Mouse (Mus musculus): Measurements from ENCODE around the gene Ntn1. TPM values are rescaled to one million over a fixed set of nuclear protein-coding genes. Genes with fewer than 3 reads are reported as not detected.

Ntn1 gene
- total RNA-seq, 2 experiments from 2014 or later: 3.6 to 4.1 TPM

Small RNA genes within 50 kb of the gene (microRNA-seq; reads per million reads assigned to microRNA genes)
- 0 reads per million in 2 experiments for gene Mir6406

Other genes starting within 250 kb of the Ntn1 start
- under 1 TPM; 0.56 to 0.57 TPM for gene Pik3r5, start 31.3 kb upstream of the Ntn1 start, total RNA-seq (2021)
- gene Pik3r6, start 102.2 kb upstream of the Ntn1 start, total RNA-seq (2021): 1 to 10 TPM; 1.4 to 1.9 TPM
- not detected for gene Mfsd6l, start 155.4 kb upstream of the Ntn1 start, total RNA-seq (2021)
- not detected for gene Ccdc42, start 186.2 kb upstream of the Ntn1 start, total RNA-seq (2021)

Data from gastrocnemius, postnatal 36 days (tissue).